Mouse (Mus musculus): ENCODE data around the gene Tceanc. TPM values are rescaled to one million over a fixed set of nuclear protein-coding genes. Genes with fewer than 3 reads are reported as not detected.
A peak's percentile ranks its signal among the peaks of the same experiment; 100 is the strongest.

Gene Tceanc
- polyA plus RNA-seq, 1 experiment: 1.5 TPM

DNA sequence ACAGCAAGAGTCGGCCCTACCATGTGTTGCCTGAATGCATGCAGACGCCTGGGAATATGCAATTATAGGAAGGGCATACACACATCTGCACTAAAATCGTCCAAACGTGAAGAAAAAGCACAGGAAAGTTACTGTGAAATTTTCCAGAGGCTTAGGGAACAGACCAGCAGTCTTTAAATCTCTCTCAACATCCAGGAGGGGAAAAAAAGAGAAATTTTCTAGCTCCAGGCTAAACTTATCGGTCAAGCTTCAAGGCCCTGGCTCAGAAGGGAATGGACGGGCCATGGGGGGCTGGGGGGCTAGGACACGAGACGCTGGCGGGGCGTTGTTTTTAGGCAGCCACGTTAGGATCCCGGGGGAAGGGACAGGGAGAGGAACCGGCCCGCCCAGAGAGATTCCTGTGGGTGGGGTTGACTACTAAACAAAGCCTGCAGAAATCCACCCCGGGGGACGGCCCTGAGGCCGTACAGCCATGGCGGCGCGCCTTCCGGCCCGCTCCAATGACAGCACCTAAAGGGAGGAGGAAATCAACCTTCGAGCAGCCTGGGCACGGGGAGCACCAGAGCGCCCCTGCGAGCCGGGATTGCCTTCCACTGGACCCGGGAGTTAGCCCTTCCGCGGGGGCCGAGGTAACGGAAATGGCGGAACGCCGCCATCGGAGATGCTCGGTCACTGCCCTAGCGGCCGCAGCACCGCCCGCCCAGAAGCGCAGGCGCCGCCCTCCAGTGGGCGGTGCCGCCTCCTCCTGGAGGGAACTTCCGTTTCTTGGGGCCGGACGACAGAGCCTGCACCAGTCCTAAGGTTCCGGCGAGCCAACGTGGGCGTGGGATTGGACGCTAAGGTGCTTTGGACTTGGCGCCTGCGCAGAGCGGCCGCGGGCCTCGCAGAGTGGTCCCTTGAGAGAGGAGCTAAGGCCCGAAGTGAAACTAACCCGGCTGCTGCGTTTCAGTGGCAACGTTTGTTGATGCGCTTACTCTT, 8.3 kb downstream of the Tceanc start:
- no peak for TF ChIP-seq CTCF (IDR thresholded peaks at IDR 0.05; ENCODE audit: control insufficient read depth, insufficient read depth, low read length)
- TF ChIP-seq POLR2A (IDR thresholded peaks at IDR 0.05; ENCODE audit: borderline replicate concordance, control insufficient read depth, low read depth, low read length): peak; percentile 83; the same call in 1 of the 2 replicates
- WGBS: 13% methylated on average over 64 of the region's 65 CpGs

GRCm38 (mm10) chrX:166504421-166504820, 13.9 kb downstream of the Tceanc start:
- H3K4me3 ChIP-seq (replicated peaks; ENCODE audit: control insufficient read depth, low read depth, low read length): no peak overlapping the region
- 61% methylated on average over 2 of the region's 2 CpGs for WGBS
- no peak overlapping the region for H3K27ac ChIP-seq (ENCODE audit: control insufficient read depth, insufficient read depth, low read depth, low read length, poor library complexity)
- no peaks in the 10 kb centered on the region; the same call in 1 of the 2 replicates for H3K4me1 ChIP-seq (ENCODE audit: control insufficient read depth, insufficient read depth, low read length)
- TF ChIP-seq POLR2A (IDR thresholded peaks at IDR 0.05; ENCODE audit: borderline replicate concordance, control insufficient read depth, low read depth, low read length) (no peak), CTCF (IDR thresholded peaks at IDR 0.05; ENCODE audit: control insufficient read depth, insufficient read depth, low read length) (no peak)

More for the DNA sequence above, 8.3 kb downstream of the Tceanc start:
- Histone ChIP-seq H3K4me1 (ENCODE audit: control insufficient read depth, insufficient read depth, low read length) (no peaks in the 10 kb centered on the region; the same call in 1 of the 2 replicates), H3K27ac (ENCODE audit: control insufficient read depth, insufficient read depth, low read depth, low read length, poor library complexity) (peak overlapping the region; percentile 97), H3K4me3 (replicated peaks; ENCODE audit: control insufficient read depth, low read depth, low read length) (peak overlapping the region; percentile 69)

- no peaks in the 10 kb centered on the region; the same call in 1 of the 2 replicates for H3K4me1 ChIP-seq (ENCODE audit: control insufficient read depth, insufficient read depth, low read length)
- 54% methylated on average over 1 of the region's 1 CpGs for WGBS
- TF ChIP-seq POLR2A (IDR thresholded peaks at IDR 0.05; ENCODE audit: borderline replicate concordance, control insufficient read depth, low read depth, low read length): no peak
- H3K4me3 ChIP-seq (replicated peaks; ENCODE audit: control insufficient read depth, low read depth, low read length): no peak overlapping the region
- H3K27ac ChIP-seq (ENCODE audit: control insufficient read depth, insufficient read depth, low read depth, low read length, poor library complexity): no peak overlapping the region
Observed at GRCm38 (mm10) chrX:166499496-166500190, 18.7 kb downstream of the Tceanc start.

- Histone ChIP-seq H3K4me3 (replicated peaks; ENCODE audit: control insufficient read depth, low read depth, low read length) (no peak overlapping the region), H3K4me1 (ENCODE audit: control insufficient read depth, insufficient read depth, low read length) (no peaks in the 10 kb centered on the region; the same call in 1 of the 2 replicates), H3K27ac (ENCODE audit: control insufficient read depth, insufficient read depth, low read depth, low read length, poor library complexity) (no peak overlapping the region)
- no peak for TF ChIP-seq POLR2A (IDR thresholded peaks at IDR 0.05; ENCODE audit: borderline replicate concordance, control insufficient read depth, low read depth, low read length)
- no peak for TF ChIP-seq CTCF (IDR thresholded peaks at IDR 0.05; ENCODE audit: control insufficient read depth, insufficient read depth, low read length)
- 29% methylated on average over 4 of the region's 4 CpGs for WGBS
Observed at GRCm38 (mm10) chrX:166497771-166498170, 20.6 kb downstream of the Tceanc start.

DNA sequence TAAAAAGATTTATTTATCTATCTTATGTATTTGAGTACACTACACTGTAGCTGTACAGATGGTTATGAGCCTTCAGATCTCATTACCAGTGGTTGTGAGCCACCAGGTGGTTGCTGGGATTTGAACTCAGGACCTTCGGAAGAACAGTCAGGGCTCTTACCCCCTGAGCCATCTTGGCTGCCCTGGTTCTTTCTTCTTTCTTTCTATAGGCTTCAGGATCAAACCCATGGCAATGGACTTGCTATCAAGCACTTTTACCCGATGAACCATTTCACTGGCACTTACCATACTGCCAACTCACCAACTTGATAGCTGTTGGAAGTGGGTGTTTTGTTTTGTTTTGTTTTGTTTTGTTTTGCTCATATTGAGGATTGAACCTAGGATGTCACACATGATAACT, 23.3 kb downstream of the Tceanc start:
- Histone ChIP-seq H3K27ac (ENCODE audit: control insufficient read depth, insufficient read depth, low read depth, low read length, poor library complexity) (no peak overlapping the region), H3K4me3 (replicated peaks; ENCODE audit: control insufficient read depth, low read depth, low read length) (no peak overlapping the region), H3K4me1 (ENCODE audit: control insufficient read depth, insufficient read depth, low read length) (no peaks in the 10 kb centered on the region; the same call in 1 of the 2 replicates)
- 80% methylated on average over 2 of the region's 2 CpGs for WGBS
- TF ChIP-seq POLR2A (IDR thresholded peaks at IDR 0.05; ENCODE audit: borderline replicate concordance, control insufficient read depth, low read depth, low read length) (no peak), CTCF (IDR thresholded peaks at IDR 0.05; ENCODE audit: control insufficient read depth, insufficient read depth, low read length) (no peak)

GRCm38 (mm10) chrX:166479365-166479983, 38.9 kb downstream of the Tceanc start, which contains the start of gene Rab9:
TSS of gene Rab9 (minus strand) at chrX:166479867.
- TF ChIP-seq POLR2A (IDR thresholded peaks at IDR 0.05; ENCODE audit: borderline replicate concordance, control insufficient read depth, low read depth, low read length): no peak; the same call in 1 of the 2 replicates
- no peak for TF ChIP-seq CTCF (IDR thresholded peaks at IDR 0.05; ENCODE audit: control insufficient read depth, insufficient read depth, low read length)
- no peaks in the 10 kb centered on the region; the same call in 1 of the 2 replicates for H3K4me1 ChIP-seq (ENCODE audit: control insufficient read depth, insufficient read depth, low read length)
- 9% methylated on average over 41 of the region's 41 CpGs for WGBS
- peak within 1 kb of the TSS; percentile 62 for H3K27ac ChIP-seq (ENCODE audit: control insufficient read depth, insufficient read depth, low read depth, low read length, poor library complexity)
- H3K4me3 ChIP-seq (replicated peaks; ENCODE audit: control insufficient read depth, low read depth, low read length): peak within 1 kb of the TSS; percentile 90

GRCm38 (mm10) chrX:166478631-166479364, 39.6 kb downstream of the Tceanc start:
- Histone ChIP-seq H3K4me1 (ENCODE audit: control insufficient read depth, insufficient read depth, low read length) (no peaks in the 10 kb centered on the region; the same call in 1 of the 2 replicates), H3K4me3 (replicated peaks; ENCODE audit: control insufficient read depth, low read depth, low read length) (peak overlapping the region; percentile 90), H3K27ac (ENCODE audit: control insufficient read depth, insufficient read depth, low read depth, low read length, poor library complexity) (peak overlapping the region; percentile 62; the same call in 1 of the 2 replicates)
- TF ChIP-seq CTCF (IDR thresholded peaks at IDR 0.05; ENCODE audit: control insufficient read depth, insufficient read depth, low read length): no peak
- TF ChIP-seq POLR2A (IDR thresholded peaks at IDR 0.05; ENCODE audit: borderline replicate concordance, control insufficient read depth, low read depth, low read length): no peak
- 15% methylated on average over 28 of the region's 28 CpGs for WGBS
